In genomic region chr11:102411704-102412103, GRCm38 (mm10) we compare ENCODE assay signal across 8 mouse cellular contexts. TPM values are rescaled to one million over a fixed set of nuclear protein-coding genes. Genes with fewer than 3 reads are reported as not detected.
DNase-seq lines count a peak whose midpoint lies in the region; ATAC-seq lines count a peak whose summit lies in the region.

No protein-coding gene starts in this region.

- no peak overlapping the region for H3K4me3 ChIP-seq in midbrain, embryonic 14.5 days (replicated peaks; ENCODE audit: low read depth, low read length)
- no peak overlapping the region for H3K4me3 ChIP-seq in midbrain, embryonic 16.5 days (ENCODE audit: low read depth, low read length)
- H3K4me3 ChIP-seq in liver, embryonic 15.5 days (replicated peaks) = peak overlapping the region; percentile 17

- no peak overlapping the region for H3K27ac ChIP-seq in midbrain, embryonic 14.5 days (replicated peaks; ENCODE audit: low read depth, low read length)
- H3K27ac ChIP-seq in midbrain, embryonic 16.5 days (ENCODE audit: low read length) = no peak overlapping the region
- H3K27ac ChIP-seq in liver, embryonic 15.5 days (replicated peaks) = peak overlapping the region; percentile 53

- H3K27me3 ChIP-seq in midbrain, embryonic 14.5 days (ENCODE audit: control insufficient read depth, insufficient read depth, low read length) = no peaks in the 10 kb centered on the region
- no peaks in the 10 kb centered on the region for H3K27me3 ChIP-seq in midbrain, embryonic 16.5 days (ENCODE audit: control insufficient read depth, insufficient read depth, low read depth, low read length)
- peaks cover 19% of the 10 kb centered on the region for H3K27me3 ChIP-seq in liver, embryonic 15.5 days

- 10% methylated on average over 11 of the region's 11 CpGs for WGBS in midbrain, embryonic 14.5 days
- 8% methylated on average over 11 of the region's 11 CpGs for WGBS in midbrain, embryonic 16.5 days
- 7% methylated on average over 11 of the region's 11 CpGs for WGBS in liver, embryonic 15.5 days (ENCODE audit: insufficient replicate concordance)

- no peaks in the 10 kb centered on the region for H3K36me3 ChIP-seq in midbrain, embryonic 14.5 days (ENCODE audit: control insufficient read depth, insufficient read depth, low read length)
- no peaks in the 10 kb centered on the region for H3K36me3 ChIP-seq in midbrain, embryonic 16.5 days (ENCODE audit: control insufficient read depth, insufficient read depth, low read length)
- H3K36me3 ChIP-seq in liver, embryonic 15.5 days (replicated peaks) = no peaks in the 10 kb centered on the region

- H3K9me3 ChIP-seq in midbrain, embryonic 14.5 days (ENCODE audit: control insufficient read depth, low read length) = no peaks in the 10 kb centered on the region
- no peaks in the 10 kb centered on the region for H3K9me3 ChIP-seq in midbrain, embryonic 16.5 days (replicated peaks; ENCODE audit: control insufficient read depth, low read length, poor library complexity, severe bottlenecking)
- H3K9me3 ChIP-seq in liver, embryonic 15.5 days (replicated peaks) = no peaks in the 10 kb centered on the region

- DNase-seq in midbrain, embryonic 14.5 days = peak; percentile 96
- peak; percentile 94 for DNase-seq in cerebellum, adult 9-10 months
- peak; percentile 91 for DNase-seq in gastrocnemius, postnatal 14 days
- peak; percentile 97 to 98 for DNase-seq in kidney, postnatal 36 days
- DNase-seq in retina, embryonic 14.5 days (ENCODE audit: low spot score) = peak; percentile 98
- DNase-seq in thymus, postnatal 36 days = peak; percentile 79 to 80

- ATAC-seq in midbrain, embryonic 14.5 days (ENCODE audit: low FRiP score, low TSS enrichment) = no peak
- no peak for ATAC-seq in midbrain, embryonic 16.5 days
- no peak for ATAC-seq in liver, embryonic 15.5 days (ENCODE audit: insufficient read depth)

- H3K9ac ChIP-seq in midbrain, embryonic 14.5 days (replicated peaks; ENCODE audit: low read length) = no peak overlapping the region
- no peak overlapping the region for H3K9ac ChIP-seq in midbrain, embryonic 16.5 days (ENCODE audit: low read depth, low read length)
- H3K9ac ChIP-seq in liver, embryonic 15.5 days = no peak overlapping the region

- peaks cover 8% of the 10 kb centered on the region for H3K4me1 ChIP-seq in midbrain, embryonic 14.5 days (ENCODE audit: control insufficient read depth, insufficient read depth, low read length)
- H3K4me1 ChIP-seq in midbrain, embryonic 16.5 days (ENCODE audit: control insufficient read depth, insufficient read depth, low read length) = peaks cover 12% of the 10 kb centered on the region
- H3K4me1 ChIP-seq in liver, embryonic 15.5 days (replicated peaks) = peaks cover 40% of the 10 kb centered on the region

- H3K4me2 ChIP-seq in midbrain, embryonic 14.5 days (ENCODE audit: low read length) = no peak overlapping the region
- H3K4me2 ChIP-seq in midbrain, embryonic 16.5 days (ENCODE audit: low read length) = no peak overlapping the region
- H3K4me2 ChIP-seq in liver, embryonic 15.5 days = peak overlapping the region; percentile 38; the same call in 1 of the 2 replicates

- intact Hi-C loops in gastrocnemius, postnatal 14 days (cut with DNase I; ENCODE audit: low total_unique reads) = loop anchor here (5.0 kb wide), 1 partner anchor 99 kb away; no protein-coding TSS in a partner anchor

RNA-seq across cellular contexts. Expression of gene Slc25a39, which starts 4.0 kb away (rescaled TPM):
- polyA plus RNA-seq in midbrain, embryonic 14.5 days (2014; fragmentation: Nextera tagmentation; extraction: Ambion mirVana) = 132 and 144 TPM in 2 replicates
- 144 and 150 TPM in 2 replicates for polyA plus RNA-seq in midbrain, embryonic 16.5 days (2015; fragmentation: Nextera tagmentation; extraction: Ambion mirVana)
- 10 to 100 TPM; 46.6 to 48.9 TPM for total RNA-seq in gastrocnemius, postnatal 14 days (2021)
- polyA plus RNA-seq in liver, embryonic 15.5 days (2015; fragmentation: Nextera tagmentation; extraction: Ambion mirVana) = 451 and 525 TPM in 2 replicates

RNA-seq across cellular contexts. Expression of gene Grn, which starts 18.4 kb away (rescaled TPM):
- 33.1 and 45.5 TPM in 2 replicates for polyA plus RNA-seq in midbrain, embryonic 14.5 days (2014; fragmentation: Nextera tagmentation; extraction: Ambion mirVana)
- 65.2 and 75.8 TPM in 2 replicates for polyA plus RNA-seq in midbrain, embryonic 16.5 days (2015; fragmentation: Nextera tagmentation; extraction: Ambion mirVana)
- total RNA-seq in gastrocnemius, postnatal 14 days (2021) = 10 to 100 TPM; 57.2 to 63.7 TPM
- 94.8 and 121 TPM in 2 replicates for polyA plus RNA-seq in liver, embryonic 15.5 days (2015; fragmentation: Nextera tagmentation; extraction: Ambion mirVana)

RNA-seq across cellular contexts. Expression of gene Rundc3a, which starts 18.5 kb away (rescaled TPM):
- 113 and 165 TPM in 2 replicates for polyA plus RNA-seq in midbrain, embryonic 14.5 days (2014; fragmentation: Nextera tagmentation; extraction: Ambion mirVana)
- polyA plus RNA-seq in midbrain, embryonic 16.5 days (2015; fragmentation: Nextera tagmentation; extraction: Ambion mirVana) = 151 and 155 TPM in 2 replicates
- under 1 TPM; 0.66 to 0.90 TPM for total RNA-seq in gastrocnemius, postnatal 14 days (2021)
- 2.2 and 2.4 TPM in 2 replicates for polyA plus RNA-seq in liver, embryonic 15.5 days (2015; fragmentation: Nextera tagmentation; extraction: Ambion mirVana)

RNA-seq across cellular contexts. Expression of gene Fam171a2, which starts 35.8 kb away (rescaled TPM):
- 28.6 and 50.4 TPM in 2 replicates for polyA plus RNA-seq in midbrain, embryonic 14.5 days (2014; fragmentation: Nextera tagmentation; extraction: Ambion mirVana)
- 18.1 and 20.5 TPM in 2 replicates for polyA plus RNA-seq in midbrain, embryonic 16.5 days (2015; fragmentation: Nextera tagmentation; extraction: Ambion mirVana)
- total RNA-seq in gastrocnemius, postnatal 14 days (2021) = 1 to 10 TPM; 6.2 to 7.3 TPM
- polyA plus RNA-seq in liver, embryonic 15.5 days (2015; fragmentation: Nextera tagmentation; extraction: Ambion mirVana) = 0.28 and 0.61 TPM in 2 replicates

RNA-seq across cellular contexts. Expression of gene Slc4a1, which starts 45.7 kb away (rescaled TPM):
- polyA plus RNA-seq in midbrain, embryonic 14.5 days (2014; fragmentation: Nextera tagmentation; extraction: Ambion mirVana) = 0.51 and 2.3 TPM in 2 replicates
- 2.3 and 3.5 TPM in 2 replicates for polyA plus RNA-seq in midbrain, embryonic 16.5 days (2015; fragmentation: Nextera tagmentation; extraction: Ambion mirVana)
- total RNA-seq in gastrocnemius, postnatal 14 days (2021) = 1 to 10 TPM in 1 of 2 experiments, under 1 TPM in 1; 0.59 to 1.5 TPM
- polyA plus RNA-seq in liver, embryonic 15.5 days (2015; fragmentation: Nextera tagmentation; extraction: Ambion mirVana) = 1,073 and 1,204 TPM in 2 replicates

Comparison
In these comparisons a context has a peak if more than half of its experiments do, and no peak if none do; other contexts are left out.
1. RNA of gene Rundc3a, which starts 18.5 kb away (polyA plus RNA-seq): 151 to 155 TPM in midbrain, embryonic 16.5 days and 113 to 165 TPM in midbrain, embryonic 14.5 days; 2.2 to 2.4 TPM in liver, embryonic 15.5 days; every median in the first group is over 10 times any median in the second.
2. Peak in every context shown above with its lines, with median percentiles within 50 percentile points of each other: DNase-seq.